8 mouse cellular contexts compared by ENCODE assay signal in the genomic region with DNA sequence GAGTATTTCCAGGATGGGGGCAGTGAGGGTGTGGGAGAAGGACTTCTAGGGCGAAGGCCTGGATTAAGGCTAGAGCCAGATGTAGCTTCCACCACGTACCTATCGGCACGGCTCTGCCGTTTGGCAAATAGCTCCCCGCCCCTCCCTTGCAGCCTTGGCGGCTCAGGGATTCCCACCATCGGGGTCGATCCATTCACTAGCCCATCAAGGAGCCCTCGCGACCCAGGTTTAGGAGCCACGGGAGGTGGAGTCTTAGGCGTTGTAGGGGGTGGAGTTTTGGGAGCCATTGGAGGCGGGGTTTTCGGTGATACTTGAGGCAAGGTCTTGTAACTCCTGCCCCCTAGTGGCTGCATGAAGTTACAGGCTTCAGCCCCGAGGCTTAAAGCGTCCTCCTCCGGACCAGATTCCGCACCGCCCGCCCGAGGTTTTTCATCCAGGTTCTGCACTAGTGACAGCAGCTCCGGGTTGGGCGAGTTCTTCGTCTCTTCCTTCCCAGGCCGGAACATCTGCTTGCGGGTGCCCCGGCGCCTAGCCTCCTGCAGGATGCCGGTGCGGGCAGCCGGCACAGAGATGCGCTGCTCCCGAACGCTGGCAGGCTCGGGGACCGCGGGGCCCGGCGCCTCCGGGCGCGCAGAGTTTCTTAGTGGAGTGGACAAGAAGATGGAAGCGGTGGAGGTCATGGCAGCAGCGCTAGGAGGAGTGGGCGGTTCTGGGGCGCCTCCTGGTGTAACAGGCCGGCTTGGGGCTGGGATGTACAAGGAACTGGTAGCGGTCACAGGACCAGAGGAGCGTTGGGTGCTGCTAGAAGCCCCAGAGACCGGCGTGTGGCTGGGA. TPM values are rescaled to one million over a fixed set of nuclear protein-coding genes. Genes with fewer than 3 reads are reported as not detected.
DNase-seq lines count a peak whose midpoint lies in the region; ATAC-seq and TF ChIP-seq lines count a peak whose summit lies in the region.

No protein-coding gene starts in this region.

- intact Hi-C loops in heart, adult 2 months (cut with DNase I): loop anchor here (2.0 kb wide), 1 partner anchor 20 kb away; the partner anchor contains the start of gene Usp54

- TF ChIP-seq CTCF in heart, adult 2 months (IDR thresholded peaks at IDR 0.05): peak; percentile 89

- peak overlapping the region; percentile 88 for H3K9ac ChIP-seq in embryonic facial prominence, embryonic 13.5 days
- H3K9ac ChIP-seq in heart, adult 2 months (ENCODE audit: low read depth, low read length): peak overlapping the region; percentile 81
- H3K9ac ChIP-seq in limb, embryonic 13.5 days: peak overlapping the region; percentile 83
- peak overlapping the region; percentile 92 for H3K9ac ChIP-seq in midbrain, embryonic 16.5 days (ENCODE audit: low read depth, low read length)

- H3K4me1 ChIP-seq in embryonic facial prominence, embryonic 13.5 days: peaks cover 17% of the 10 kb centered on the region
- H3K4me1 ChIP-seq in heart, adult 2 months (ENCODE audit: control insufficient read depth, insufficient read depth, low read length): no peaks in the 10 kb centered on the region; the same call in 1 of the 2 replicates
- peaks cover 41% of the 10 kb centered on the region for H3K4me1 ChIP-seq in limb, embryonic 13.5 days
- peaks cover 9% of the 10 kb centered on the region; the same call in 1 of the 2 replicates for H3K4me1 ChIP-seq in midbrain, embryonic 16.5 days (ENCODE audit: control insufficient read depth, insufficient read depth, low read length)

- peak; percentile 76 for ATAC-seq in embryonic facial prominence, embryonic 13.5 days (ENCODE audit: insufficient number of reproducible peaks, insufficient read depth, low FRiP score, low TSS enrichment, low read depth)
- ATAC-seq in limb, embryonic 13.5 days (ENCODE audit: low FRiP score, low read depth): peak; percentile 82
- ATAC-seq in midbrain, embryonic 16.5 days: peak; percentile 81

- H3K4me3 ChIP-seq in embryonic facial prominence, embryonic 13.5 days: peak overlapping the region; percentile 72
- peak overlapping the region; percentile 73 for H3K4me3 ChIP-seq in heart, adult 2 months
- H3K4me3 ChIP-seq in limb, embryonic 13.5 days: peak overlapping the region; percentile 71
- H3K4me3 ChIP-seq in midbrain, embryonic 16.5 days (ENCODE audit: low read depth, low read length): peak overlapping the region; percentile 70

- peak; percentile 88 for DNase-seq in 3134 (ENCODE audit: extremely low read depth, insufficient read length, low spot score)
- peak; percentile 93 to 96 for DNase-seq in adrenal gland, postnatal 36 days
- DNase-seq in heart, adult 2 months: peak; percentile 89 to 93
- peak; percentile 95 to 96 for DNase-seq in kidney, adult 8-10 months
- peak; percentile 87 to 93 for DNase-seq in spleen, postnatal 10 days (ENCODE audit: low spot score in 2 of 2)

- TF ChIP-seq EP300 in heart, adult 2 months (IDR thresholded peaks at IDR 0.05; ENCODE audit: insufficient read depth, low read depth, low read length): peak; percentile 43; the same call in 1 of the 2 replicates

- WGBS in embryonic facial prominence, embryonic 13.5 days: 2% methylated on average over 52 of the region's 52 CpGs
- WGBS in heart, adult 2 months: 1% methylated on average over 52 of the region's 52 CpGs
- WGBS in limb, embryonic 13.5 days: 2% methylated on average over 52 of the region's 52 CpGs
- 2% methylated on average over 52 of the region's 52 CpGs for WGBS in midbrain, embryonic 16.5 days

- H3K27me3 ChIP-seq in embryonic facial prominence, embryonic 13.5 days: peaks cover 4% of the 10 kb centered on the region
- no peaks in the 10 kb centered on the region for H3K27me3 ChIP-seq in heart, adult 2 months (ENCODE audit: control insufficient read depth, insufficient read depth, low read length)
- H3K27me3 ChIP-seq in limb, embryonic 13.5 days: peaks cover 3% of the 10 kb centered on the region; the same call in 1 of the 2 replicates
- H3K27me3 ChIP-seq in midbrain, embryonic 16.5 days (ENCODE audit: control insufficient read depth, insufficient read depth, low read depth, low read length): peaks cover 4% of the 10 kb centered on the region; the same call in 1 of the 2 replicates

- H3K79me2 ChIP-seq in heart, adult 2 months (replicated peaks; ENCODE audit: control insufficient read depth, insufficient read depth, low read length): no peaks in the 10 kb centered on the region

- no peaks in the 10 kb centered on the region for H3K9me3 ChIP-seq in embryonic facial prominence, embryonic 13.5 days
- H3K9me3 ChIP-seq in limb, embryonic 13.5 days: no peaks in the 10 kb centered on the region
- no peaks in the 10 kb centered on the region for H3K9me3 ChIP-seq in midbrain, embryonic 16.5 days (replicated peaks; ENCODE audit: control insufficient read depth, low read length, poor library complexity, severe bottlenecking)

- no peaks in the 10 kb centered on the region for H3K36me3 ChIP-seq in embryonic facial prominence, embryonic 13.5 days
- H3K36me3 ChIP-seq in heart, adult 2 months (ENCODE audit: control insufficient read depth, insufficient read depth, low read length): no peaks in the 10 kb centered on the region
- H3K36me3 ChIP-seq in limb, embryonic 13.5 days: no peaks in the 10 kb centered on the region
- no peaks in the 10 kb centered on the region for H3K36me3 ChIP-seq in midbrain, embryonic 16.5 days (ENCODE audit: control insufficient read depth, insufficient read depth, low read length)

- peak; percentile 70; the same call in 1 of the 2 replicates for TF ChIP-seq POLR2A in heart, adult 2 months (IDR thresholded peaks at IDR 0.05; ENCODE audit: insufficient read depth, low read depth, low read length)

- peak overlapping the region; percentile 94 for H3K27ac ChIP-seq in embryonic facial prominence, embryonic 13.5 days
- peak overlapping the region; percentile 96 for H3K27ac ChIP-seq in heart, adult 2 months
- peak overlapping the region; percentile 95 for H3K27ac ChIP-seq in limb, embryonic 13.5 days
- peak overlapping the region; percentile 91 for H3K27ac ChIP-seq in midbrain, embryonic 16.5 days (ENCODE audit: low read length)

- peak overlapping the region; percentile 91 for H3K4me2 ChIP-seq in embryonic facial prominence, embryonic 13.5 days
- peak overlapping the region; percentile 86 for H3K4me2 ChIP-seq in limb, embryonic 13.5 days (replicated peaks)
- H3K4me2 ChIP-seq in midbrain, embryonic 16.5 days (ENCODE audit: low read length): peak overlapping the region; percentile 94

RNA-seq across cellular contexts. Expression of gene Myoz1, which starts 4.7 kb away (rescaled TPM):
- not detected for total RNA-seq in adrenal gland, postnatal 36 days (2021)
- 0.47 and 0.62 TPM in 2 replicates for polyA plus RNA-seq in embryonic facial prominence, embryonic 13.5 days (2015; fragmentation: Nextera tagmentation; extraction: Ambion mirVana)
- total RNA-seq in heart, adult 2 months (2021): under 1 TPM; 0.31 to 0.52 TPM
- 0.31 and 0.91 TPM in 2 replicates for polyA plus RNA-seq in heart, adult 2 months (2012; rRNA removed)
- polyA plus RNA-seq in limb, embryonic 13.5 days (2015; fragmentation: Nextera tagmentation; extraction: Ambion mirVana): 2.4 and 2.8 TPM in 2 replicates
- 0.19 TPM in 1 of 2 replicates, not detected in the other for polyA plus RNA-seq in midbrain, embryonic 16.5 days (2015; fragmentation: Nextera tagmentation; extraction: Ambion mirVana)

RNA-seq across cellular contexts. Expression of gene Synpo2l, which starts 7.1 kb away (rescaled TPM):
- total RNA-seq in adrenal gland, postnatal 36 days (2021): under 1 TPM; 0.30 TPM
- polyA plus RNA-seq in embryonic facial prominence, embryonic 13.5 days (2015; fragmentation: Nextera tagmentation; extraction: Ambion mirVana): 2.3 and 3.3 TPM in 2 replicates
- 100 to 1,000 TPM in 1 of 2 experiments, 10 to 100 TPM in 1; 96.8 to 126 TPM for total RNA-seq in heart, adult 2 months (2021)
- 63.4 and 67.7 TPM in 2 replicates for polyA plus RNA-seq in heart, adult 2 months (2012; rRNA removed)
- polyA plus RNA-seq in limb, embryonic 13.5 days (2015; fragmentation: Nextera tagmentation; extraction: Ambion mirVana): 19.6 and 20.8 TPM in 2 replicates
- polyA plus RNA-seq in midbrain, embryonic 16.5 days (2015; fragmentation: Nextera tagmentation; extraction: Ambion mirVana): 0.16 and 0.24 TPM in 2 replicates

RNA-seq across cellular contexts. Expression of gene Sec24c, which starts 13.1 kb away (rescaled TPM):
- total RNA-seq in adrenal gland, postnatal 36 days (2021): 100 to 1,000 TPM; 129 to 143 TPM
- polyA plus RNA-seq in embryonic facial prominence, embryonic 13.5 days (2015; fragmentation: Nextera tagmentation; extraction: Ambion mirVana): 90.7 and 93.3 TPM in 2 replicates
- 100 to 1,000 TPM in 1 of 2 experiments, 10 to 100 TPM in 1; 98.2 to 106 TPM for total RNA-seq in heart, adult 2 months (2021)
- 133 and 146 TPM in 2 replicates for polyA plus RNA-seq in heart, adult 2 months (2012; rRNA removed)
- polyA plus RNA-seq in limb, embryonic 13.5 days (2015; fragmentation: Nextera tagmentation; extraction: Ambion mirVana): 85.0 and 90.7 TPM in 2 replicates
- polyA plus RNA-seq in midbrain, embryonic 16.5 days (2015; fragmentation: Nextera tagmentation; extraction: Ambion mirVana): 89.9 and 92.9 TPM in 2 replicates

RNA-seq across cellular contexts. Expression of gene Usp54, which starts 20.2 kb away (rescaled TPM):
- 10 to 100 TPM; 14.1 to 14.6 TPM for total RNA-seq in adrenal gland, postnatal 36 days (2021)
- polyA plus RNA-seq in embryonic facial prominence, embryonic 13.5 days (2015; fragmentation: Nextera tagmentation; extraction: Ambion mirVana): 8.5 and 9.4 TPM in 2 replicates
- total RNA-seq in heart, adult 2 months (2021): 10 to 100 TPM; 14.1 to 16.2 TPM
- 10.9 and 16.3 TPM in 2 replicates for polyA plus RNA-seq in heart, adult 2 months (2012; rRNA removed)
- 7.3 and 9.1 TPM in 2 replicates for polyA plus RNA-seq in limb, embryonic 13.5 days (2015; fragmentation: Nextera tagmentation; extraction: Ambion mirVana)
- 13.8 and 14.2 TPM in 2 replicates for polyA plus RNA-seq in midbrain, embryonic 16.5 days (2015; fragmentation: Nextera tagmentation; extraction: Ambion mirVana)

RNA-seq across cellular contexts. Expression of gene Fut11, which starts 33.7 kb away (rescaled TPM):
- 10 to 100 TPM; 17.8 to 21.4 TPM for total RNA-seq in adrenal gland, postnatal 36 days (2021)
- 25.1 and 26.2 TPM in 2 replicates for polyA plus RNA-seq in embryonic facial prominence, embryonic 13.5 days (2015; fragmentation: Nextera tagmentation; extraction: Ambion mirVana)
- 1 to 10 TPM; 5.3 to 5.9 TPM for total RNA-seq in heart, adult 2 months (2021)
- polyA plus RNA-seq in heart, adult 2 months (2012; rRNA removed): 5.3 and 6.9 TPM in 2 replicates
- polyA plus RNA-seq in limb, embryonic 13.5 days (2015; fragmentation: Nextera tagmentation; extraction: Ambion mirVana): 27.4 and 28.5 TPM in 2 replicates
- polyA plus RNA-seq in midbrain, embryonic 16.5 days (2015; fragmentation: Nextera tagmentation; extraction: Ambion mirVana): 25.5 and 27.2 TPM in 2 replicates

Comparison
In these comparisons a context has a peak if more than half of its experiments do, and no peak if none do; other contexts are left out.
1. Peak in every context shown above with its lines: DNase-seq, ATAC-seq, H3K4me3 ChIP-seq and H3K27ac ChIP-seq.